Mouse (Mus musculus): ENCODE data around the gene Plpp7. TPM values are rescaled to one million over a fixed set of nuclear protein-coding genes. Genes with fewer than 3 reads are reported as not detected.

The Plpp7 gene
- polyA plus RNA-seq, 1 experiment from 2014 or later: 2.6 TPM

DNA sequence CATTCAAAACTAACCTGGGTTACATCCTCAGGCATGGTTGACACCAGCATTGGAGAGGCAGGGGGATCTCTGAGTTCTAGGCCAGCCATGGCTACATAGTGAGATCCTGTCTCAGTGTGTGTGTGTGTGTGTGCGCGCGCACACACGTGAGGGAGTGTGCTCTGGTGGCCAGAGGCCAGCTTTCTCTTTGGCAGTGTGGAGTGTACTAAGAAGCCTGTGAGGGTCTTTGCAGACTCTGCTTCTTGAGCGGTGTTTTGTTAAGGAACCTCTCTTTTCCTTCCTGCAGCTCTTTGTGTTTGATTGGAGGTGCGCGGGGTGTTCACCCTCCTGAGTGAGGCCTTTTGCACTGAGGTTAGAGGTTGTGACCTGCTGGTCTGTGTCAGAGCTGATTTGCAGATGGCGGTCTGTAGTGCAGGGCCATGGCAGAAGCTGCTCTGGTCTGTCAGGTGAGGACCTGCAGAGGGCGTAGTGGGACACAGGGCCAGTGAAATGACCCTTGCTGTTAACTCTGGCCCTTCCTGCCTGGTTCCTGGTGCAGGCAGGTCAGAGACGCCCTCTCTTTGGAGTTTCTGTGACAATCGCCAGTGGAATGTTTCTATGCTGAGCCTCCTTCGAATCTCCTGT is 63.4 kb downstream of the Plpp7 start:
- H3K4me2 ChIP-seq (replicated peaks; ENCODE audit: low read depth): no peak overlapping the region
- TF ChIP-seq EP300 (optimal IDR thresholded peaks at IDR 0.05) (no peak), CTCF (IDR thresholded peaks at IDR 0.05; ENCODE audit: low read depth) (peak; percentile 43; the same call in 1 of the 2 replicates)
- H3K9ac ChIP-seq (ENCODE audit: low read length): 0 out of 2 replicates have a peak overlapping the region, but pooled peaks have one; percentile 8
- H3K4me1 ChIP-seq (replicated peaks; ENCODE audit: control insufficient read depth, insufficient read depth): peaks cover 30% of the 10 kb centered on the region
- no peaks in the 10 kb centered on the region for H3K9me3 ChIP-seq (ENCODE audit: control insufficient read depth, low read length)
- no peaks in the 10 kb centered on the region for H3K27me3 ChIP-seq (ENCODE audit: control insufficient read depth, insufficient read depth, low read length)
- ATAC-seq (ENCODE audit: low FRiP score, low TSS enrichment) (0 out of 2 replicates have a peak, but pooled peaks have one; percentile 11), DNase-seq (ENCODE audit: low spot score) (no peak)
- H3K4me3 ChIP-seq (ENCODE audit: low read depth, low read length): no peak overlapping the region
- WGBS: 52% methylated on average over 12 of the region's 12 CpGs
- no peaks in the 10 kb centered on the region for H3K36me3 ChIP-seq (ENCODE audit: control insufficient read depth, insufficient read depth, low read length)
- peak overlapping the region; percentile 53 for H3K27ac ChIP-seq (replicated peaks)

Small RNAs within 50 kb of the gene (microRNA-seq; reads per million reads assigned to microRNA genes)
- gene Mir7674: not detected

Other genes with a start within 250 kb of the Plpp7 start
- 0.08 and 0.17 TPM in 2 replicates for gene Fibcd1, start 249.5 kb upstream of the Plpp7 start, polyA plus RNA-seq (2015; fragmentation: Nextera tagmentation; extraction: Ambion mirVana)
- gene Lamc3, start 208.2 kb upstream of the Plpp7 start, polyA plus RNA-seq (2015; fragmentation: Nextera tagmentation; extraction: Ambion mirVana): 0.79 and 0.80 TPM in 2 replicates
- 47.7 and 49.5 TPM in 2 replicates for gene Aif1l, start 145.4 kb upstream of the Plpp7 start, polyA plus RNA-seq (2015; fragmentation: Nextera tagmentation; extraction: Ambion mirVana)
- 29.4 and 33.6 TPM in 2 replicates for gene Nup214, start 121.1 kb upstream of the Plpp7 start, polyA plus RNA-seq (2015; fragmentation: Nextera tagmentation; extraction: Ambion mirVana)
- 0.46 and 0.67 TPM in 2 replicates for gene Fam78a, start 10.7 kb upstream of the Plpp7 start, polyA plus RNA-seq (2015; fragmentation: Nextera tagmentation; extraction: Ambion mirVana)
- gene Prrc2b, start 55.6 kb downstream of the Plpp7 start, polyA plus RNA-seq (2015; fragmentation: Nextera tagmentation; extraction: Ambion mirVana): 18.7 and 21.6 TPM in 2 replicates
- gene Pomt1, start 141.1 kb downstream of the Plpp7 start, polyA plus RNA-seq (2015; fragmentation: Nextera tagmentation; extraction: Ambion mirVana): 6.2 and 6.9 TPM in 2 replicates
- gene Uck1, start 164.6 kb downstream of the Plpp7 start, polyA plus RNA-seq (2015; fragmentation: Nextera tagmentation; extraction: Ambion mirVana): 32.2 and 34.8 TPM in 2 replicates
- gene Golga2, start 191.9 kb downstream of the Plpp7 start, polyA plus RNA-seq (2015; fragmentation: Nextera tagmentation; extraction: Ambion mirVana): 18.1 and 18.5 TPM in 2 replicates
- 254 and 313 TPM in 2 replicates for gene Swi5, start 192.5 kb downstream of the Plpp7 start, polyA plus RNA-seq (2015; fragmentation: Nextera tagmentation; extraction: Ambion mirVana)

Measured in stomach, postnatal 0 days (tissue).